Mouse (Mus musculus) monocyte, adult 59 days (primary cell): ENCODE data around the gene Nlrp4e. TPM values are rescaled to one million over a fixed set of nuclear protein-coding genes. Genes with fewer than 3 reads are reported as not detected.

Source experiments
- total RNA-seq, 2 experiments: library from RNA; stranded (reverse); gene quantifications; one replicate each; pipeline ENCODE4 v1.2.4; 2023

Gene Nlrp4e
- not detected for total RNA-seq

GRCm38 (mm10) chr7:23300892-23301291, at the start of gene Nlrp4e:
Gene Nlrp4e, plus strand, starts transcription at chr7:23301192.

DNA sequence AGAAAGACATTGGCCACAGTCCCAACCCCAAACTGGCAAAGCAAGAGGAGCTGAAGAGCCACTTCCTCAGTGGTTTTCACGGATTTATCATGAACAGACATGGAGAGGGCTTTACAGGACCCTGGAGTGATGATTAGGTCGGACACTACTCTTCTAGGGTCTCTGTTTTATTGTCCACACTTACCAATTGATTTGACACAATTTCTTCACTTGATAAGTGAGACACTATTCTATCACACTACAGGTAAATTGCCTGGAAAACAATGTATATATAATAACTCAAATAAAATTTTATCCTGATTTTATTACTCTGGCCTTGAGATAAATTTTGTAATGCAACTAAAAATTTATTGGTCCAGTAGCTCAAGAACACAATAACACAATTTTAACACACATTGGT, 49.4 kb upstream of the Nlrp4e start, which contains the start of gene Vmn1r166:
TSS of gene Vmn1r166 (minus strand) at position 101 of the 400 bp plus-strand sequence.

DNA sequence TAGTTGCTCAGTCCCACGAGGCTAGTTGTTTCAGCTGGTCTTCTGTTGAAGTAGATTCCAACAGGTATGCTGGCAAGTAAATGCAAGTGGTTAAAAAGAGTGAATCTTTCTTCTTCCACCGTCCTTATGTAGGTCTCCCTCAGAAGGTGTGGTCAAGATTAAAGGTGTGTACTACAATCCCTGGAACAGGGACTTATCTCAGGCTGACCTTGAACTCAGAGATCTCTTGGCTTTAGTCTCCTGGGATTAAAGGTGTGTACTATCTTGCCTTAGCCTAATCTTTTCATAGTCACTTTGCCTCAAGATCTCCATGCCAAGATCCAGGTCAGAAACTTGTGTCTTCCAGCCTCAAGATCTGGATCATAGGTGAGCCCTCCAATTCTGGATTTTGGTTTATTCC, 22.2 kb upstream of the Nlrp4e start, which contains the start of gene Gm6902:
TSS of gene Gm6902 (minus strand) at position 101 of the 400 bp plus-strand sequence.

GRCm38 (mm10) chr7:23385589-23385988, 84.6 kb downstream of the Nlrp4e start, which contains the start of gene Nlrp5:
Gene Nlrp5, plus strand, starts transcription at chr7:23385889.

Other genes with a start within 250 kb of the Nlrp4e start
- not detected for gene Vmn1r163, start 245.7 kb upstream of the Nlrp4e start, total RNA-seq
- gene Gm8720, start 233.7 kb upstream of the Nlrp4e start, total RNA-seq = not detected
- not detected for gene Gm10662, start 156.7 kb upstream of the Nlrp4e start, total RNA-seq
- not detected for gene Vmn1r165, start 83.9 kb upstream of the Nlrp4e start, total RNA-seq
- not detected for gene Vmn1r166, start 49.5 kb upstream of the Nlrp4e start, total RNA-seq
- not detected for gene Gm6902, start 22.3 kb upstream of the Nlrp4e start, total RNA-seq
- not detected for gene Nlrp5, start 84.7 kb downstream of the Nlrp4e start, total RNA-seq
- gene Vmn1r167, start 206.0 kb downstream of the Nlrp4e start, total RNA-seq = not detected
- gene Vmn1r168, start 238.5 kb downstream of the Nlrp4e start, total RNA-seq = not detected